Mouse (Mus musculus) liver, adult 2 months (tissue): ENCODE data around the gene Mybpc1. TPM values are rescaled to one million over a fixed set of nuclear protein-coding genes. Genes with fewer than 3 reads are reported as not detected.

Source experiments
- DNase-seq: peaks from one replicate; pipeline ENCODE4 v3.0.0-alpha.2; 2011; ENCODE audit warnings: low read depth, low spot score; ENCODE audit errors: extremely low read depth
- H3K27ac ChIP-seq: fragments of 200-500 bp; replicated peaks from 2 replicates; pipeline ENCODE4 v1.5.1; 2012; ENCODE audit warnings: low read depth, mild to moderate bottlenecking, control low read depth, inconsistent platforms, low read length; ENCODE audit not compliant: insufficient read depth
- H3K27me3 ChIP-seq: fragments of 200-500 bp; 2 replicates; pipeline ENCODE4 v1.6.1; 2012; ENCODE audit warnings: mild to moderate bottlenecking, moderate library complexity, low read length, inconsistent platforms; ENCODE audit not compliant: control insufficient read depth, insufficient read depth
- H3K36me3 ChIP-seq: fragments of 200-500 bp; 2 replicates; pipeline ENCODE4 v1.6.1; 2012; ENCODE audit warnings: low read length, inconsistent platforms; ENCODE audit not compliant: control insufficient read depth, insufficient read depth
- H3K4me1 ChIP-seq: fragments of 200-500 bp; 2 replicates; pipeline ENCODE4 v1.6.1; 2011; ENCODE audit warnings: low read length; ENCODE audit not compliant: control insufficient read depth, insufficient read depth
- H3K4me3 ChIP-seq: fragments of 200-500 bp; 2 replicates; pipeline ENCODE4 v1.5.1; 2011; ENCODE audit warnings: low read depth, mild to moderate bottlenecking, control low read depth, low read length, moderate library complexity; ENCODE audit not compliant: insufficient read depth
- H3K79me2 ChIP-seq: fragments of 200-500 bp; 2 replicates; pipeline ENCODE4 v1.6.1; 2012; ENCODE audit warnings: inconsistent platforms, mild to moderate bottlenecking, low read length, moderate library complexity; ENCODE audit not compliant: control insufficient read depth, insufficient read depth
- H3K9ac ChIP-seq: fragments of 200-500 bp; 2 replicates; pipeline ENCODE4 v1.6.1; 2012; ENCODE audit warnings: low read depth, mild to moderate bottlenecking, control low read depth, inconsistent platforms, low read length
- CTCF ChIP-seq: fragments of 200-500 bp; IDR thresholded peaks from 2 replicates; pipeline ENCODE4 v1.5.1; 2011; ENCODE audit warnings: low read depth, low read length, control low read depth
- POLR2A ChIP-seq: fragments of 200-500 bp; IDR thresholded peaks from 2 replicates; pipeline ENCODE4 v1.6.1; 2011; ENCODE audit warnings: low read length, control low read depth; ENCODE audit not compliant: insufficient read depth; ENCODE audit errors: extremely low read depth
- WGBS: fragments of 180-500 bp; shearing (Covaris S2); methylation state at CpG from one replicate; pipeline ENCODE4 v1.1.7; 2018; 5-methylcytosine and 5-hydroxymethylcytosine counted together
- polyA plus RNA-seq: library from polyadenylated mRNA; depleted of rRNA; stranded (reverse); fragments of >200 nt; gene quantifications from 2 replicates; pipeline ENCODE4 v1.2.3, GENCODE M21; 2012
- total RNA-seq: library from RNA; depleted of rRNA; stranded (reverse); fragments of >200 nt; gene quantifications from 2 replicates; pipeline ENCODE4 v1.2.3, GENCODE M21; 2014

Mybpc1 gene
- total and polyA plus RNA-seq, 2 experiments: 1.7 TPM; not detected in 1

GRCm38 (mm10) chr10:88580786-88581185 lies 24.2 kb downstream of the Mybpc1 start:
- Histone ChIP-seq H3K9ac (no peak overlapping the region), H3K27ac (no peak overlapping the region), H3K79me2 (no peaks in the 10 kb centered on the region), H3K36me3 (no peaks in the 10 kb centered on the region), H3K4me3 (no peak overlapping the region), H3K27me3 (no peaks in the 10 kb centered on the region), H3K4me1 (no peaks in the 10 kb centered on the region)
- TF ChIP-seq POLR2A (no peak), CTCF (no peak)
- no peak for DNase-seq
- 48% methylated on average over 5 of the region's 5 CpGs for WGBS

- H3K4me1 ChIP-seq: no peaks in the 10 kb centered on the region
- H3K4me3 ChIP-seq: no peak overlapping the region
- peak; percentile 17 for DNase-seq
- no peaks in the 10 kb centered on the region for H3K27me3 ChIP-seq
- H3K79me2 ChIP-seq: no peaks in the 10 kb centered on the region
- no peak overlapping the region for H3K27ac ChIP-seq
- 73% methylated on average over 4 of the region's 4 CpGs for WGBS
- no peak overlapping the region for H3K9ac ChIP-seq
- no peaks in the 10 kb centered on the region for H3K36me3 ChIP-seq
- TF ChIP-seq CTCF (no peak), POLR2A (no peak)
Observed at GRCm38 (mm10) chr10:88578651-88579050, 26.3 kb downstream of the Mybpc1 start.

- no peaks in the 10 kb centered on the region for H3K36me3 ChIP-seq
- peak; percentile 6 for DNase-seq
- no peak overlapping the region for H3K9ac ChIP-seq
- no peaks in the 10 kb centered on the region for H3K79me2 ChIP-seq
- no peak overlapping the region for H3K4me3 ChIP-seq
- no peaks in the 10 kb centered on the region for H3K27me3 ChIP-seq
- 71% methylated on average over 8 of the region's 8 CpGs for WGBS
- no peak for TF ChIP-seq POLR2A
- no peak for TF ChIP-seq CTCF
- no peak overlapping the region for H3K27ac ChIP-seq
- H3K4me1 ChIP-seq: no peaks in the 10 kb centered on the region
Observed at GRCm38 (mm10) chr10:88574115-88574635, 30.8 kb downstream of the Mybpc1 start.

GRCm38 (mm10) chr10:88572123-88572522 lies 32.8 kb downstream of the Mybpc1 start:
- Histone ChIP-seq H3K4me3 (no peak overlapping the region), H3K27me3 (no peaks in the 10 kb centered on the region), H3K9ac (no peak overlapping the region), H3K79me2 (no peaks in the 10 kb centered on the region), H3K27ac (no peak overlapping the region), H3K36me3 (no peaks in the 10 kb centered on the region), H3K4me1 (no peaks in the 10 kb centered on the region)
- TF ChIP-seq CTCF (no peak), POLR2A (no peak)
- no peak for DNase-seq
- WGBS: 84% methylated on average over 5 of the region's 5 CpGs

GRCm38 (mm10) chr10:88557046-88557445 lies 47.9 kb downstream of the Mybpc1 start:
- Histone ChIP-seq H3K27me3 (no peaks in the 10 kb centered on the region), H3K4me3 (no peak overlapping the region), H3K4me1 (no peaks in the 10 kb centered on the region), H3K27ac (no peak overlapping the region), H3K36me3 (no peaks in the 10 kb centered on the region), H3K9ac (no peak overlapping the region), H3K79me2 (no peaks in the 10 kb centered on the region)
- no peak for TF ChIP-seq CTCF
- no peak for TF ChIP-seq POLR2A
- WGBS: 86% methylated on average over 6 of the region's 6 CpGs
- no peak for DNase-seq

GRCm38 (mm10) chr10:88552738-88553137 lies 52.2 kb downstream of the Mybpc1 start:
- H3K36me3 ChIP-seq: no peaks in the 10 kb centered on the region
- WGBS: 96% methylated on average over 2 of the region's 2 CpGs
- H3K9ac ChIP-seq: no peak overlapping the region
- no peak overlapping the region for H3K4me3 ChIP-seq
- H3K4me1 ChIP-seq: no peaks in the 10 kb centered on the region
- H3K79me2 ChIP-seq: no peaks in the 10 kb centered on the region
- no peak overlapping the region for H3K27ac ChIP-seq
- DNase-seq: peak; percentile 15
- TF ChIP-seq CTCF (no peak), POLR2A (no peak)
- no peaks in the 10 kb centered on the region for H3K27me3 ChIP-seq
